Mouse (Mus musculus) layer of hippocampus, postnatal 14 days (tissue): Measurements from ENCODE around the gene Gm36864. TPM values are rescaled to one million over a fixed set of nuclear protein-coding genes. Genes with fewer than 3 reads are reported as not detected.
A peak's percentile ranks its signal among the peaks of the same experiment; 100 is the strongest.
"Not testable (repeated sequence)": the region's sequence is repeated elsewhere in the genome, so short reads cannot be mapped to it uniquely, and the experiment has no call there.

ENCODE experiments used
- DNase-seq, 2 experiments: peaks; one replicate each; pipeline ENCODE4 v3.0.0; 2021 to 2022; ENCODE audit warnings: low spot score in 2 of 2, mixed read lengths in 1 of 2
- long read RNA-seq, 2 experiments: library from polyadenylated mRNA; stranded (forward); transcript quantifications; one replicate each; pipeline ENCODE4 v2.0.0; 2021
- total RNA-seq, 2 experiments: library from RNA; stranded (reverse); gene quantifications; 2 replicates each; pipeline ENCODE4 v1.2.3; 2021

The Gm36864 gene
- not detected for total RNA-seq
- long read RNA-seq, experiment 1: 0 reads
- long read RNA-seq, experiment 2: 0 reads

DNA sequence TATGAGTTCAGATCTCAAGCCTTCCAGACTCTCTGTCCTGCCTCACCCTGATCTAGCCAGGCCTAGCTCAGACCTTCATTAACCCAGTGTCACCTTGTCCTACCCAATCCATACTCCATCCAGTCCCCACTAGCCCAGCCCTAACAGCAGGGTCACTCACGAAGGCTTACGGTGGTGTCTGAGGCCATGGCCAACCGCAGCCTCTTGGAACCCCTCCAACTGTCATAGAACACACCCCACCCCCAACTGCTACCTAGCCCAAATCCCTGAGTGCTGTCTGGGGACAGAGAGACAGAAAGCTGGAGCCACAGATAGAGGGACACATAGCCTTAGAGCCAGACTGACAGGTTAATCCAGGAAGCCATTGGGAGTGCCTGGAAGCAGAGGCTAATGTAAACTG, at the start of gene Gm36864:
Gm36864 (plus strand) TSS at position 269 of the 400 bp plus-strand sequence.
- no peak for DNase-seq

DNA sequence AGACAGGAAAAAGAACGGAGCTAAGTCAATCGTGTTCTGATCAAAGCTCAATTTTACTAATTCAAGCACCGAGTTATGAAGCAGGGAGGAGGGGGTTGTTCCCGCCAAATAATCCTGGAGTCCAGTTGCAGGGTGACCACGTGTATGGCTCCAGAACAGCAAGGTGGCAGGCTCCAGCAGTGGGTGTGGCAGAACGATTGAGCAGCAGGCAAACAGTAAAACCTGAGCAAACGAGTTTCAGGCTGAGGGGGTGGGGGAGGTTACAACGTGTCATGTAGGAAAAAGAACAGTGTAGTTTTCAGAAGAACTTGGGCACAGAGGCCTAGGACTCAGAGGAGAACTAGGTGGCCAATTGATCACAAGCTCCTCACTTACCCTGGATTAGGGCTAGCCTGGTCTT, 49.5 kb upstream of the Gm36864 start:
- DNase-seq: not testable (repeated sequence)

DNA sequence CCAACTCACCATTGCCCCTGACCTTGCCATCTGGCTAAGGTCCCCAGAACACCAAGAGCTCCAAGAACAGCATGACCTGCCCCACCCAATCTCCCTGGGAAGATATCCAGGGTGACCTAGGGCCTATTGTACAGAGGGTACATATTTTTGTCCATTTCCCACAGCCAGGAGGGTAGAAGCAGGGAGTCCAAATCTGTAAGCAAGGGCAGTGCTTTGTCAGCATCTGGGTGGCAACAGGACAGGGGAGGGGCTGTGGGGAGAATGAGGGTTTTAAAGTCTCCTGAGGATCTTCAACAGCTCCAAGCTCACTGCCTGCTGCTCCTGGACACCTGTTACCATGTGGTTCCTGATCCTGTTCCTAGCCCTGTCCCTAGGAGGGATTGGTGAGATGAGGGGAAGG, 48.0 kb upstream of the Gm36864 start, which contains the start of gene Klk1b24:
Klk1b24 (plus strand) TSS at position 301 of the 400 bp plus-strand sequence.
- not testable (repeated sequence) for DNase-seq

DNA sequence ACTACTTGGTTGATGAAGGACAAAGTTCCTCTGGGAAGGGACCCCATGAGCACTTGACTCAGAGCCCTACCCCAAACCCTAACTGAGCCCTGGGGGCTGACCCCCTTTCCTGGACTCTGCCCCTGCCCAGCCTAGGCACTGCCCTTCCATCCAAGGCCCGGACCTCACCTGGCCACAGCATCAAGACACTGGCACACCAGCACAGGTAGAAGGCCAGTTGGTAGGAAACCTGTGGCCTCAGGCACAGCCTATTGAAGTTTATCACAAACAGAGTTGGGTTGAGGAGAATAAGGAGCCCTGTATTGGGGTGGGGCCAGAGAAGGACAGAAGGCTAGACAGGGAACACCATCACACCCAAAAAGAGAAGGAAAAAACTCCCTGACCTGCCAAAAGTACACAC, 42.5 kb upstream of the Gm36864 start:
- DNase-seq: not testable (repeated sequence)

DNA sequence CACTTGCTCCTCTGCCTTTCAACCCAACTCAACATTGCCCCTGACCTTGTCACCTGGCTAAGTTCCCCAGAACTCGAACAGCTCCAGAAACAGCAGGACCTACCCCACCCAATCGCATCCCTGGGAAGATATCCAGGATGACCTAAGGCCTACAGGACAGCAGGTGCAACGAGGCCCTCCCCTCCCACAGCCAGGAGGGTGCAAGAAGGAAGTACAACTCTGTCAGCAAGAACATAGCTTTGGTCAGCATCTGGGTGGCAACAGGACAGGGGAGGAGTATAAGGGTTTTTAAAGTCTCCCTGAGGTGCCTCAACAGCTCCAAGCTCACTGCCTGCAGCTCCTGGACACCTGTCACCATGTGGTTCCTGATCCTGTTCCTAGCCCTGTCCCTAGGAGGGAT, 38.1 kb upstream of the Gm36864 start, which contains the start of gene Klk1b3:
Klk1b3 (plus strand) TSS at position 301 of the 400 bp plus-strand sequence.
- no peak for DNase-seq

DNA sequence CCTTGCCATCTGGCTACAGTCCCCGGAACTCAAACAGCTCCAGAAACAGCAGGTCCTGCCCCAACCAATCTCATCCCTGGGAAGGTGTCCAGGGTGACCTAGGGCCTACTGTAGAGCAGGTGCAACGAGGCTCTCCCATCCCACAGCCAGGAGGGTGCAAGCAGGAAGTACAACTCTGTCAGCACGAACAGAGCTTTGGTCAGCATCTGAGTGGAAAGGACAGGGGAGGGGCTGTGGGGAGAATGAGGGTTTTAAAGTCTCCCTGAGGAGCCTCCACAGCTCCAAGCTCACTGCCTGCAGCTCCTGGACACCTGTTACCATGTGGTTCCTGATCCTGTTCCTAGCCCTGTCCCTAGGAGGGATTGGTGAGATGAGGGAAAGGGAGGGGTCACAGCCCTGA, 28.8 kb upstream of the Gm36864 start, which contains the start of gene Klk1b4:
Klk1b4 (plus strand) TSS at position 301 of the 400 bp plus-strand sequence.
- not testable (repeated sequence) for DNase-seq

DNA sequence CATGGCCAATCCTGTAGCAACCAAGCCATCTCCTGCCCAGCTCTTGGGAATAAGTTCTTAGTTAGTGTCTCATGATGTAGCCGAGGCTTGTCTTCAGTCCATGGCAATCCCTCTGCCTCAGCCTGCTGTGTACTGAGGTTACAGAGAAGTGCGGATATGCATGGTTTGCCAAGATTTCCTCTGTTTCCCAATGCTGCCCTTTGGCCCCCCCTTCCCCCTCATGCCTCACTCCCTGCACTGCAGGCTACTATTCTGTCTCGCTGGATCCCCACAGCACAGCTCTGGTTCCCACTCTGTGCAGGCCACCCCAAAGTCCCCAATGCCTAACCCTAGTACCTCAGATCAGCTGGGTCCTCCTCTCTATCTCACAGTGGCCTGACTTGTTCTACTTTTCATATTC, 27.7 kb upstream of the Gm36864 start:
- DNase-seq: no peak

DNA sequence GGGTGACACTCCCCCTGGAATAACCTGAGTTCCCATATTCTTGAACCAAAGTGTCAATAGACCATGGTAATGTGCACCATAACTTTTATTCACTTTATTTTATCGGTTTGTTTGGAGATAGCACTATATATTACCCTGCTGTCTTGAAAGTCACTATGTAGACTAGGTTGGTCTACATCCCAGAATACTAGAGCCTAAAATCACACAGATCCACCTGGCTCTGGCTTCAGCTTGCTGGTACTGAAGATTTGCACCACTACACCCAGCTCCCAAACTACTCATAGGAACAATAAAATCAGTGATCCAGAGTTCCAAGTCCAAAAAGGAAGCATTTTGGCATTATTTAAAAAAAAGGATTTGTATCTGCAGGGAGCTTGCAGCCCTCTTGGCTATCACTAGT, 20.3 kb upstream of the Gm36864 start, which contains the start of gene Klk1b5:
Klk1b5 (plus strand) TSS at position 301 of the 400 bp plus-strand sequence.
- no peak for DNase-seq

DNA sequence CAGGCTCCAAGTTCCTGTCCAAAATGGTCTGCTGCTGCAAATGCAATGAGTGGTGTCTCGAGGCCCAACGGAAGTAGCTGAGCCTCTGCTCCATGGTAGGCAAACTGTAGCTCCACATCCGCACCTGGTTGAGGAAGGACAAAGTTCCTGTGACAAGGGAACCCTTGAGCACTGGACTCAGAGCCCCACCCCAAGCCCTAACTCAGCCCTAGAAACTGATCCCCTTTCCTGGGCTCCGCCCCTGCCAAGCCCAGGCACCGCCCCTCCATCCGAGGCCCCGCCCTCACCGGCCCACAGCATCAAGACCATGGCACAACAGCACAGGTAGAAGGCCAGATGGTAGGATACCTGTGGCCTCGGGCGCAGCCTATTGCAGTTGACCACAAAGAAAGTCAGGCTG, 14.4 kb upstream of the Gm36864 start:
- not testable (repeated sequence) for DNase-seq

DNA sequence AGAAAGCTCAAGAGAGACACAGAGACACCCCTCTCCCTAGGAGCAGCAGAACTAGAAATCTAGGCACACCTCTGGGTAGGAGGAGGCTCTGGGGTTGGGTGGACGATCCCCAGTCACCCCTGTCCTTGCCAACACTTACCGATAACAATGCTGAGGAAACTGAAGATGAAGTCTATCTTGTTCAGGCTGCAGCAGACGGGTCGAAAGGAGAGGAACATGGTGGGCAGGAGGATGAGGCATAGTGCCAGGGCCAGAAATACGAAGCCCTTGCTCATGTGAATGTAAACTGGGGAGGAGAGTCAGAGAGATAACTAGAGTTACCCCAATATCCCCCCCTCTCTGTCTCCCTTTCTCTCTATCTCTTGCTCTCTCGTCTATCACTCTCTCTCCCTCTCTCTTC, 13.6 kb upstream of the Gm36864 start:
- not testable (repeated sequence) for DNase-seq

DNA sequence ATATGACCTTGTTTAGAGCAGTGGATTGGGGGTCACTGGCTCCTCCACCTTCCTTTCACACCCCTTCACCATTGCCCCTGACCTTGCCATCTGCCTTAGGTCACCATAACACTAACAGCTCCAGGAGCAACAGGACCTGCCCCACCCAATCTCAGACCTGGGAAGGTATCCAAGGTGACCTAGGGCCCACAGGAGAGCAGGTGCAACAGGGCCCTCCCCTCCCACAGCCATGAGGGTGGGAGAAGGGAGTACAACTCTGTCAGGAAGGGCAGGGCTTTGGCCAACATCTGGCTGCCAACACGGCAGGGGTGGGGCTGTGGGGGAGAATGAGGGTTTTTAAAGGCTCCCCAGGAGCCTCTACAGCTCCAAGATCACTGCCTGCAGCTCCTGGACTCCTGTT, 10.9 kb upstream of the Gm36864 start, which contains the start of gene Klk1:
Klk1 (plus strand) TSS at position 285 of the 400 bp plus-strand sequence.
- DNase-seq: no peak

DNA sequence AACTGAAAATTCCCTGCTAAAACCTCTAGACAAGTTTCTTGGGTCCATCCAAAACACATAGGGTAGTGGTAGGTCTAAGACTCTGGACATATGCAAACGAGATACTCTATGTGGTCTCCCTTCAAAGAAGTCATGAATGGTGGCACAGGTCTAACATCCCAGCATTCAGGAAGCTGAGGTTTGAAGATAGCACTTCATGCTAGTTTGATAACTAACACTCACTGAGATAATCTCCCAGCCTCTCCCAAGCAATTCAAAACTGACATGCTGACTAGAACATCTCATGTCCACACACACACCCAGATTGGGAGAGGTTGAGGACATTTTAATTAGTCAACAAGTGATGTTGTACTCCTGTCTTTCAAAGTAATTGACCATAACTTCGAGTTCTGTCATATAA, 3.9 kb downstream of the Gm36864 start:
- DNase-seq: no peak

DNA sequence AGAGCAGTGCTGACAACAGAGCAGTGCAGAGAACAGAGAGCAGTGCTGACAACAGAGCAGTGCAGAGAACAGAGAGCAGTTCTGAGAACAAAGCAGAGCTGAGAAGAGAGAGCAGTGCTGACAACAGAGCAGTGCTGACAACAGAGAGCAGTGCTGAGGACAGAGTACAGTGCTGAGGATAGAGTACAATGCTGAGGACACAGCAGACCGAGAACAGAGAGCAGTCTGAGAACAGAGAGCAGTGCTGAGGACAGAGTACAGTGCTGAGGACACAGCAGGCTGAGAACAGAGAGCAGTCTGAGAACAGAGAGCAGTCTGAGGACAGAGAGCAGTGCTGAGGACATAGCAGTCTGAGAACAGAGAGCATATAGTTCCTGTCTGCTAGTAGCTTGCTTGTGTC, 4.7 kb downstream of the Gm36864 start:
- no peak for DNase-seq

DNA sequence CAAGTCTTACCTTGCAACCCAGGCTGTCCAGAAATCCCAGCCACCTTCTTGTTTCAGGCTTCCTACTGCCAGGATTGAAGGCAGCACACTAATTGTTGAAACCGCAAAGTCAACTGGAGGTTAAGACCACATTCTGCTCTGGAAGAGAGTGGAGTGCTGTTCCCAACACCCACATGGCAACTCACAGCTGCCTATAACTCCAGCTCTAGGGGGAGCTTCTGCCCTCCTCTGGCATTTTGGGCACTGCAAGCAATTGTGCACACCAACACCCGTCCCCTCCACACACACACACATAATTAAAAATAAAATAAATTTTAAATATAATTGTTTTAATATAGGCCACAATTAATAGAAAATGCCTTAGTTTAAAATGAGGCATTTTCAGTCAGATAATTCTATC, 5.2 kb downstream of the Gm36864 start:
- no peak for DNase-seq

DNA sequence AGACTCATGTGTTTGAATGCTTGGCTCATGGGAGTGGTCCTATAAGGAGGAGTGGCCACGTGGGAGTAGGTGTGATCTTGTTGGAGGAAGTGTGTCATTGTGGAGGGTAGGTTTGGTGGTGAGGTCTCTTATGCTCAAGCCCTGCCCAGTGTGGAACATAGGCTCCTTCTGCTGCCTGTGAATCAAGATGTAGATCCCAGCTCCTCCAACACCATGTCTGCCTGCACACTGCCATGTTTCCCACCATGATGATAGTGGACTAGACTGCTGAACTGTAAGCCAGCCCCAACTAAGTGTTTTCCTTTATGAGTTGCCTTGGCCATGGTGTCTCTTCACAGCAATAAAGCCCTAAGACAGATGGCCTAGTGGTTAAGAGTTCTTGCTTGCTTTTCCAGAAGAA, 8.1 kb downstream of the Gm36864 start:
- DNase-seq: no peak

DNA sequence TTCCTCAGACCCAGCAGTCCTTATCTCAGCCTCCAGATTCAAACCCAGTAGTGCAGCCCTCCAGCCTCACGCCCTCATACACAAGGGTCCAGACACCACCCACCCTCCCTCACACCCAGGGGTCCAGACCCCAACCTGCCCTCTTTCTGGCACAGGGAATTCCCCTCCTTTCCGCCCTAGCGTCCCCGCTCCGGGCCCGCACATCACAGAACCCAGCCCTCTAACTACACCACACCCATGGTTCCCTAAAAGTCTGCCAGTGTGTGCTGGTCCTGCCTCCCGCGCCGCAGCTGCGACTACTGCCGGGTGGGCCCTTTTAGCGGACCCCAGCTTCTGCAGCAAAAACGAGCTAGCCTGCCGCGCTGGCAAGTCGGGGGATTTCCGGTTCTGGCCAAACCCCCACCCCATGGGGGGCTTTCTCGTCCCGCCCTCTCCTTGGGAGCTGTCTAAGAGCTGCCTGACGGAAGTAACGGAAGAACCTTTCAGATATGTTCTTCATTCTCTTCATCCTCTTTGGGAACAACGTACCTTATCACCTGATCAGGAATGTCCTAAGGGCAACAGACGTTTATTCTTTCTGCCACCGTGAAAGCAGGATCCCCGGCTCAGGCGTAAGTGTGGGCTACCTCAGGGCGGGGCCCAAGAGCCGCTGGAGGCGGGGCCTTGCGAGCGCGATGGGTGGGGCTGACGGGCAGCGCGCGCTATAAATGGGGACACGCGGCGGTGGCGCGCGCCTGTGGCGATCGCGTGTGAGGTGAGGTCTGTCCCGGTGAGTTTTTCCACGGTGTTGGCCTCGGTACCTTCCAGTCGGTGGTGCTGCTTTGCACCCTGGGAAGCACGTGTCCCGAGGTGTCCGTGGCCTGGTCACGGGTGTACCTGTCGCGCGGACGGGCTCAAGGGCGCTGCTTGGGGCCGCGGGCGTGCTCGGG, 10.3 kb downstream of the Gm36864 start, which contains the start of the genes 1700028J19Rik and 2410002F23Rik:
1700028J19Rik (minus strand) TSS at position 641 of the 929 bp plus-strand sequence.
2410002F23Rik (plus strand) TSS at position 668 of the 929 bp plus-strand sequence.
- DNase-seq: peak; percentile 93 to 96

DNA sequence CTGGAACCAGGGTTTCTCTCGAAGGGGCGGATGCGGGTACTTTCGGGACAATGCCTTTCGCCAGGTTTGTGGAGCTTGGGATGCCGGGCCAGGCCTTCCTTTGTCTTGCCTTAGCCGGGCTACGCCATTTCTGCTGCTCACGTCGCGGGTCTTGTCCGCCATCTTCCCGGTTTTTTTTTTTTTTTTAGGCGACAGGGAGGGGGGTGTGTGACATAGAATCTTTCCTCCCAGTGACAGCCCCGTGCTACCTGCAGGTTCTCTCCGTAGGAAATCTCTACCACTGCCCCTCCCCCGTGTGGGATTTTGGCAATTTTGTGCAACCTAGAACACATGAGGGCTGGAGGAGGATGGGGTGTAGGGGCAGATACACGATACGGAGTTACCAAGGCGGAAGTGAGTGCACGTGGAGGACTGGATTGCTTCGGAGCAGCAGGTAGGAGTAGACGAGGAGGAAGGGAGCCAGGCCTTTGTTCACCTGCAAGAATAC, 11.1 kb downstream of the Gm36864 start:
- DNase-seq: peak in 1 of 2 experiments; percentile 57

DNA sequence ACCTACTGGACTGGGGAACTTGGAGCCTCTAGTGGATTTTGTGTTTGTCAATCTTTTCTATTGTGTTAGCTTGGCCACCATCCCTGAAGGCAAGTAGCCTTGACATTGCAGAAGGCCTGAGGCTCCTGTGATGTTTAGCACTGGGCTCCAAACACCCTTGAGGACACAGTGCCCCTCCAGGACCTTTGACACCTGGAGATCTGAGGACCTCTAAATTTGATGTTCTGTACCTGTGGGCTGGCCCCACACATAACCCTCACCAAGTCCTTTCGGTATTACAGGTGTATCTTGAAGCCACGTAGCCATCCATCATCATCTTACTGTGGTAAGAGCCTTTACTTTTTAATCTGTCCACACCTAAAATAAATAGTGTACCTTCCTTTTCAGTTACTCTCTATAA, 12.0 kb downstream of the Gm36864 start:
- no peak for DNase-seq

DNA sequence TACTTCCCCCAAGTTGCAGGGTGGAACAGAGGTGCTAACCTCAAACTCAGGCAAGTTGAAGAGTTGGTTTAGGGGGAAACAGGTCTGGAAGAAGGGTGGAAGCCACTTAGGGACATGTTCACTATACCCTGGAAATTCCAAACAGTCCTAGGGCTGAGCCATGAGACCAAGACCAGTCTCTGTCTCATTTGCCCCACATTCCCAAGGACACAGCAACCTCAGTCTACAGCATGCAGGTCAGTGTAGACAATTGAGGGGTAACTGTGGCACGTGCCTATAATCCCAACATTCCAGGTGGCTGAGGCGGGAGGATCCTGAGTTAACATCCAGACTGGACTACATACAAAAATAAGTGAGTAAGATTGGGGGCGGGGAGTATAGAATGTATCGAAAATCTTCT, 13.3 kb downstream of the Gm36864 start:
- no peak for DNase-seq

DNA sequence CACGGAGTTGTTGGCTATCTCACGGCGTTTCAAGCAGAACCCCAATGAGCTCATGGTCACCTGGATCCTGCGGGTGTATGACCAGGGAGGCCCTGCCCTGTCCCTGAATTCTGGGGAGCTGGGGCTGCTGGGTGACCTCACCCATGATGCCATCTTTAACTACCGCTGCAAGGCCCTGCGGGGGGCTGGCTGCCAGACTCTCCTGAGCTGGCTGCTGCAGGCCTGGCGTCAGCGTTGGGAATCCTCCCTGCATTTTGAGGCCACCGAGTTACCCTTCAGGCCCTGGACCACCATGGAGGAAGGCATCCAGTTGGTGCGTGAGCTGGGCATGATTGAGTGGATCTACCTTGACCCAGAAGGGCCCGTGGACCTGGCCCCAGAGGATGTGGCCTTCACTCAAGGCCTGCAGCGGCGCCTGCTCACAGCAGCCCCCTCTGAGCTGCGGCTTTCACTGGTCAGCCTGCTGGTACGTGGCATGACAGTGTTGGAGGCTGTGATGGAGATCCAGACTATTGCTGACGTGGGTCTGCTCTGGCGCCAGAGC, 14.8 kb downstream of the Gm36864 start:
- not testable (repeated sequence) for DNase-seq

DNA sequence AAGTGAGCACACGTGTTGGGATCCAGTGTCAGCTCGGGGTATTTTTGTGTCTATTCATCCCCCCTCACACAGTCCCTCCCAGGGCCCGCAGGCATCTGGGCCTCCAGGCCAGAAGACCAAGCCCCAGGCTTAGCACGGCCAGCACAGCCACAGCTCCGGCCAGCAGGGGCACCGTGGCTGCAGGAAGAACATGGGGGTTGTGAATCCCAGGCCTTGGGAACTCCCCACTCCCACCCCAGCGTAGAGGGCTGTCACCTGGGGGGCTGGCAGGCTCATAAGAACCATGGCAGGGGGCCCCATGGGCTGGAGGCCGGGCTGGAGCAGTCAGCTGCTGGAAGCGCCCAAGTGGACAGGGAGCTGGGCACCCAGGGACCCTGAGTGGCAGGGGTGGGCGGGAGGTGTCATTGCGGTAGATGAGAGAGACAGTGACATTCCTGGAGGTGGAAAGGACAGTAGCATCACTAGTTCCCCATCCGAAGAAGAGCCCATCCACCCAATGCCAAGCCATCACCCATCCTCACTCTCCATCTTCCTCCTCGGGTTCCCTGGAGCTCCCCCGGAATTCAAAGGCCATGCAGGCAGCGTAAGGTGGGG, 17.1 kb downstream of the Gm36864 start:
- DNase-seq: no peak
